Mouse (Mus musculus): ENCODE data around the gene Cfap61.

GRCm38 (mm10) chr2:145944286-145944685 is 9.7 kb downstream of the Cfap61 start:
- TF ChIP-seq CTCF (IDR thresholded peaks at IDR 0.05; ENCODE audit: low read depth, low read length) = no peak
- no peak for TF ChIP-seq POLR2A (IDR thresholded peaks at IDR 0.05; ENCODE audit: extremely low read depth, insufficient read depth, low read length)
